Mouse (Mus musculus) hindbrain, embryonic 14.5 days (tissue): ENCODE measurements at regions not wholly inside any gene's neighbourhood (a gene's known extent, or its start where the extent isn't known, plus 50 kb on each side); places are given as distances from the start of the nearest gene placed in this dataset.
A peak's percentile ranks its signal among the peaks of the same experiment; 100 is the strongest.

Source experiments
- ATAC-seq: fragments of 200-750 bp; cut with Nextera tagmentation; 2 replicates; pipeline ENCODE4 v1.8.0; 2017; ENCODE audit warnings: moderate number of reproducible peaks, mild to moderate bottlenecking, moderate TSS enrichment, moderate library complexity; ENCODE audit not compliant: low FRiP score
- DNase-seq: peaks from one replicate; pipeline ENCODE4 v3.0.0-alpha.2; 2015; ENCODE audit warnings: low spot score
- H3K27ac ChIP-seq: fragments of 300-500 bp; sonication (generic); 2 replicates; pipeline ENCODE4 v1.5.1; 2014; ENCODE audit warnings: mild to moderate bottlenecking, moderate library complexity
- H3K27me3 ChIP-seq: fragments of 300-500 bp; sonication (generic); 2 replicates; pipeline ENCODE4 v1.6.1; 2014; ENCODE audit warnings: mild to moderate bottlenecking, low read length, mixed read lengths; ENCODE audit not compliant: control insufficient read depth, insufficient read depth
- H3K36me3 ChIP-seq: fragments of 300-500 bp; sonication (generic); replicated peaks from 2 replicates; pipeline ENCODE4 v1.6.1; 2014; ENCODE audit not compliant: control insufficient read depth, insufficient read depth
- H3K4me1 ChIP-seq: fragments of 300-500 bp; sonication (generic); replicated peaks from 2 replicates; pipeline ENCODE4 v1.6.1; 2014; ENCODE audit warnings: antibody characterized with exemption, low read length, mixed read lengths; ENCODE audit not compliant: control insufficient read depth, insufficient read depth
- H3K4me2 ChIP-seq: fragments of 300-500 bp; sonication (generic); replicated peaks from 2 replicates; pipeline ENCODE4 v1.6.1; 2014; ENCODE audit warnings: mild to moderate bottlenecking, moderate library complexity
- H3K4me3 ChIP-seq: fragments of 300-500 bp; sonication (generic); replicated peaks from 2 replicates; pipeline ENCODE4 v1.5.1; 2014; ENCODE audit warnings: mild to moderate bottlenecking, low read length
- H3K9ac ChIP-seq: fragments of 300-500 bp; sonication (generic); 2 replicates; pipeline ENCODE4 v1.6.1; 2014
- H3K9me3 ChIP-seq: fragments of 300-500 bp; sonication (generic); 2 replicates; pipeline ENCODE4 v1.6.1; 2016; ENCODE audit warnings: low read length; ENCODE audit not compliant: control insufficient read depth
- WGBS: fragments of 180-500 bp; shearing (Covaris S2); extraction: QIAGEN DNeasy Blood & Tissue Kit; methylation state at CpG from one replicate; pipeline ENCODE4 v1.1.7; 2014; 5-methylcytosine and 5-hydroxymethylcytosine counted together

- no peak overlapping the region for H3K4me3 ChIP-seq
- no peaks in the 10 kb centered on the region for H3K9me3 ChIP-seq
- H3K27ac ChIP-seq: no peak overlapping the region
- H3K4me2 ChIP-seq: no peak overlapping the region
- 90% methylated on average over 2 of the region's 2 CpGs for WGBS
- no peak overlapping the region for H3K9ac ChIP-seq
- DNase-seq: no peak
- H3K36me3 ChIP-seq: no peaks in the 10 kb centered on the region
- H3K27me3 ChIP-seq: no peaks in the 10 kb centered on the region
- no peaks in the 10 kb centered on the region for H3K4me1 ChIP-seq
- ATAC-seq: no peak
Measured at GRCm38 (mm10) chr4:91071263-91071662, 329.3 kb downstream of the Elavl2 start.

GRCm38 (mm10) chr4:91060933-91061332, 339.7 kb downstream of the Elavl2 start:
- H3K9ac ChIP-seq: no peak overlapping the region
- H3K4me1 ChIP-seq: no peaks in the 10 kb centered on the region
- no peaks in the 10 kb centered on the region for H3K36me3 ChIP-seq
- H3K4me3 ChIP-seq: no peak overlapping the region
- 91% methylated on average over 2 of the region's 2 CpGs for WGBS
- H3K27ac ChIP-seq: no peak overlapping the region
- H3K9me3 ChIP-seq: no peaks in the 10 kb centered on the region
- ATAC-seq (no peak), DNase-seq (no peak)
- no peaks in the 10 kb centered on the region for H3K27me3 ChIP-seq
- no peak overlapping the region for H3K4me2 ChIP-seq

- WGBS: 92% methylated on average over 2 of the region's 2 CpGs
- Histone ChIP-seq H3K27ac (no peak overlapping the region), H3K36me3 (no peaks in the 10 kb centered on the region), H3K4me3 (no peak overlapping the region), H3K4me2 (no peak overlapping the region), H3K4me1 (no peaks in the 10 kb centered on the region), H3K27me3 (no peaks in the 10 kb centered on the region), H3K9ac (no peak overlapping the region), H3K9me3 (no peaks in the 10 kb centered on the region)
- ATAC-seq: no peak
- no peak for DNase-seq
Measured at GRCm38 (mm10) chr4:91051913-91052312, 348.7 kb downstream of the Elavl2 start.

GRCm38 (mm10) chr4:91029462-91029861, 371.1 kb downstream of the Elavl2 start:
- Histone ChIP-seq H3K9ac (no peak overlapping the region), H3K4me1 (no peaks in the 10 kb centered on the region), H3K27me3 (no peaks in the 10 kb centered on the region), H3K4me2 (no peak overlapping the region), H3K27ac (no peak overlapping the region), H3K4me3 (no peak overlapping the region), H3K9me3 (no peaks in the 10 kb centered on the region), H3K36me3 (no peaks in the 10 kb centered on the region)
- 95% methylated on average over 2 of the region's 2 CpGs for WGBS
- no peak for ATAC-seq
- DNase-seq: no peak

- no peaks in the 10 kb centered on the region for H3K27me3 ChIP-seq
- H3K4me2 ChIP-seq: no peak overlapping the region
- 74% methylated on average over 6 of the region's 6 CpGs for WGBS
- H3K36me3 ChIP-seq: no peaks in the 10 kb centered on the region
- no peak overlapping the region for H3K4me3 ChIP-seq
- no peaks in the 10 kb centered on the region for H3K4me1 ChIP-seq
- ATAC-seq (peak; percentile 62), DNase-seq (peak; percentile 31)
- no peak overlapping the region for H3K9ac ChIP-seq
- no peaks in the 10 kb centered on the region for H3K9me3 ChIP-seq
- H3K27ac ChIP-seq: no peak overlapping the region
Measured at GRCm38 (mm10) chr4:91028013-91028626, 372.5 kb downstream of the Elavl2 start.

GRCm38 (mm10) chr4:90996388-90997092, 404.0 kb downstream of the Elavl2 start:
- Histone ChIP-seq H3K9me3 (no peaks in the 10 kb centered on the region), H3K27ac (no peak overlapping the region), H3K27me3 (no peaks in the 10 kb centered on the region), H3K4me1 (no peaks in the 10 kb centered on the region), H3K9ac (no peak overlapping the region), H3K36me3 (no peaks in the 10 kb centered on the region), H3K4me2 (no peak overlapping the region), H3K4me3 (no peak overlapping the region)
- no peak for ATAC-seq
- 82% methylated on average over 2 of the region's 2 CpGs for WGBS
- DNase-seq: no peak

GRCm38 (mm10) chr4:90964658-90965057, 435.9 kb downstream of the Elavl2 start:
- ATAC-seq (no peak), DNase-seq (no peak)
- no peak overlapping the region for H3K4me3 ChIP-seq
- H3K4me1 ChIP-seq: no peaks in the 10 kb centered on the region
- no peaks in the 10 kb centered on the region for H3K27me3 ChIP-seq
- 65% methylated on average over 6 of the region's 6 CpGs for WGBS
- no peaks in the 10 kb centered on the region for H3K9me3 ChIP-seq
- H3K27ac ChIP-seq: no peak overlapping the region
- H3K36me3 ChIP-seq: no peaks in the 10 kb centered on the region
- H3K9ac ChIP-seq: no peak overlapping the region
- H3K4me2 ChIP-seq: no peak overlapping the region

- H3K27ac ChIP-seq: no peak overlapping the region
- no peak overlapping the region for H3K4me3 ChIP-seq
- H3K9me3 ChIP-seq: no peaks in the 10 kb centered on the region
- no peak overlapping the region for H3K9ac ChIP-seq
- no peaks in the 10 kb centered on the region for H3K27me3 ChIP-seq
- H3K4me2 ChIP-seq: no peak overlapping the region
- ATAC-seq (0 out of 2 replicates have a peak, but pooled peaks have one; percentile 37), DNase-seq (no peak)
- H3K4me1 ChIP-seq: no peaks in the 10 kb centered on the region
- no peaks in the 10 kb centered on the region for H3K36me3 ChIP-seq
- 58% methylated on average over 4 of the region's 4 CpGs for WGBS
Measured at GRCm38 (mm10) chr4:90943687-90944385, 456.7 kb downstream of the Elavl2 start.

GRCm38 (mm10) chr4:90917312-90918107, 483.1 kb downstream of the Elavl2 start:
- Histone ChIP-seq H3K4me1 (no peaks in the 10 kb centered on the region), H3K36me3 (no peaks in the 10 kb centered on the region), H3K27ac (no peak overlapping the region), H3K9me3 (no peaks in the 10 kb centered on the region), H3K9ac (no peak overlapping the region), H3K27me3 (no peaks in the 10 kb centered on the region), H3K4me2 (no peak overlapping the region), H3K4me3 (no peak overlapping the region)
- no peak for ATAC-seq
- DNase-seq: peak; percentile 36
- WGBS: 78% methylated on average over 6 of the region's 6 CpGs
